Mouse (Mus musculus) retina, postnatal 7 days (tissue): ENCODE data around the gene Tmem191c.

Experiments
- DNase-seq: peaks from one replicate; pipeline ENCODE4 v3.0.0-alpha.2; 2012; ENCODE audit warnings: low read depth, low spot score

Gene Tmem191c

DNA sequence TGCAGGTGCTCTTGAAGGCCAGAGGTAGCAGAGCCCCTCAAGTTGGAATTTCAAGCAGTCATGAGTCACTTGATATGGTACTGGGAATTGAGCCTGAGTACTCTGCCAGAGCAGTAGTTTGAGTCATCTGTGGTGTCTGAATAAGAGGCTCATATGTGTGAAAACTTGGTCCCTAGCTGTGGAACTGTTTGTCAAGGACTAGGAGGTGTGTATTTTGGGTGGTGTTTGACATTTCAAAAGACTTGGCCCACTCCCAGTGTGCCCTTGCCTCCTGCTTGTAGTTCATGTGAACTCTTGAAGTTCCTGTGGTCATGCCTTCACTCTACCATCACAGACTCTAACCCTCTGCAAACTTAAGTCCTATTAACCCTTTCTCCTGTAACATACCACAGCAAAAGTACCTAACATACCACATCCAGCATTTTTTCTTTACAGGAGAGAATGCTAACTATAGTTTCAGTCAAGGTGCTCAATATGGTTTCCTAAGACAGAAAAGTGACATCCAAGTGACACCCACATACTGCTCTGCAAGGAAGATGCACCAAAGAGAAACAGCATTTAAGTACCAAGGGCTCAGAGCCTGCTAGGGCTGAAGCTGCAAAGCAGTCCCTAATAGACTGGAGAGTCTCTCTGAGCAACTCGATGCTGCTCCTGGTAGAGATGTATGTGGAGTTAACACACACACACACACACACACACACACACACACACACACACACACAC is 54.1 kb downstream of the Tmem191c start:
- no peak for DNase-seq

DNA sequence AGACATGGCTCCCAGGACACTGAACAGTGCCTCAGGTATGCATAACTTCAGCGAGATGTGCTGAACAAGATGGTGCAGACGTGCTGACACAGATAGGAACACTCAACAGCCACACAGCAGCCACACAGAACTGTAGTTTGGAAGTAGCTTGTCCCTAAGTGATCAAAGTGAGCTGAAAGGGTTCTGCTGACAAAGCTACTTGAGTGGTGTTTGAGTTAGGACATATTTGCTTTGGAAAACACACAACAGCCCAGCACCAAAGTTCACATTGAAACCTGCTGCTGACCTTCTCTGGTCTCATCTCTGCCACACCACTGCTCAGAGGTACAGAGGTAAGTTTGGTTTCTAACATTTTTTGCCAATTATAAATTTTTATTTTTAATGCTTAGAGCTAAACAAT is 55.2 kb downstream of the Tmem191c start, which contains the start of gene Serpind1:
Serpind1 (plus strand) TSS at position 256 of the 400 bp plus-strand sequence.
- no peak for DNase-seq

DNA sequence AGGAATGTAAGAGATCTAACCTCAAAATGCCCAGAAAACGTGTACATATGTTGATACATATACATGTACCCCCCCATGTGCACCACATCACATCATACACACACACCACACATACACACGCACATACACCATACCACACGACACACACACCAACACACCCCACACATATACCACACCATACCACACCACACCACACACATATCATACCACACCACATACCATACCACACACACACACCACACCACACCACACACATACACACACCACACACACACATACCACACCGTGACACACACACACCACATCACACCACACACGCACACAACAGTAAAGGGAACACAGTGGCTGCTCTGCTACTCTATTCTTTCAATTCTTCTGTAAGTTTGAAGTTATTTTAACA is 56.0 kb downstream of the Tmem191c start:
- no peak for DNase-seq
